Mouse (Mus musculus) brain, embryonic 14.5 days (tissue): Measurements from ENCODE around the gene Qk.

Experiments
- CTCF ChIP-seq: fragments of 200-500 bp; IDR thresholded peaks from 2 replicates; pipeline ENCODE4 v1.5.1; 2012; ENCODE audit warnings: inconsistent platforms, mild to moderate bottlenecking, moderate library complexity, borderline replicate concordance; ENCODE audit not compliant: insufficient read depth, insufficient read length; ENCODE audit errors: extremely low read depth
- POLR2A ChIP-seq: fragments of 200-500 bp; IDR thresholded peaks from 2 replicates; pipeline ENCODE4 v1.6.1; 2012; ENCODE audit warnings: mild to moderate bottlenecking, inconsistent platforms, borderline replicate concordance; ENCODE audit not compliant: poor library complexity, insufficient read depth, insufficient read length, severe bottlenecking; ENCODE audit errors: extremely low read depth

GRCm38 (mm10) chr17:10319685-10320455 lies at the start of gene Qk:
- peak; percentile 80 for TF ChIP-seq POLR2A
- no peak for TF ChIP-seq CTCF
